Mouse (Mus musculus) ZHBTc4 (cell line): Measurements from ENCODE around the gene Msmp.
A peak's percentile ranks its signal among the peaks of the same experiment; 100 is the strongest.
"Not testable (repeated sequence)": the region's sequence is repeated elsewhere in the genome, so short reads cannot be mapped to it uniquely, and the experiment has no call there.

ENCODE experiments used
- DNase-seq: peaks from one replicate; pipeline ENCODE4 v3.0.0-alpha.2; 2011; ENCODE audit warnings: low read depth, low spot score

Msmp gene

DNA sequence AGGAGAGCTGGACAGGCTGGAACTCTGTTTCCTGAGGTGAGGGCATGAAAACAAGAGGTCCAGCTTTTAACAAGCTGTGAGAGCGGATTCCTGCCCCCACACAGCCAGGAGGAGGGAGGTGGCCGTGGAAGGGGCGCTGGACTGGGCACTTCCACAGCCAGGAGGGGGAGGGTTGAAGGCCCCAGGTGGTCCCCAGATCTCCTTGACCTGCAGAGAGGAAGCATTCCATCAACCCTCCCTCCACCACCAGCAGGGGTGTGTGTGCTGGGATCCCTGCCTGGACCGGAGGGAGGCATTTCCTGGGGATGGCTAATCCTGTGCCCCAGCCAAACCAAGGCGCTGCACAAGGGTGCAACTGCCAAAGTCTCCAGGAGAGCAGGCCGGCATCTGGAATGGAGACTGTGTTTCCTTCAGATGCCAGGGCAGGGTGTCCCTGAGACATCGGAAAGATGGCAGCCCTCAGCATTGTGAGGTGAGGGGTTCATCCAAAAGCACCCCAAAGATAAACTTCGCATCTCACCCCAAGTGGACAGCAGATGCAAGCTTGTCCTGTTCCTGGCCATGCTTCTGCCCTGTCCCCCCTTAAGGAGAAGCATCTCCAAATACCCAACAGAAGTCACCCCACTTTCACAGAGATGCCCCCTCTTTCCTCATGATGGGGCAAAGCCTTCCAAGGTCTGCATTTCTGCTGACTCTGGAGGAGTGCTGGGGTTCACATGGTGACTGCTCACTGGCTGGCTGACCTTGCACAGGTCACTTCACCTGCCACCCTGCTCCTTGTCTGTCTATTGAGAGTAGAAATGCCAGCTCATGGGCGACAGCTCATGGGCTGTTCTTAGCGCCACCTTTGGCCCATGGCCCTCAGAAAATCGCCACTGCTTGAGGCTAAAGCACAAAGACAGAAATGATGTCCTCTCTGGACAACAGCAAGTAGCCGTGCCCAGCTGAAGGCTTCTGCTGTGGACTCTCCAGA lies at the start of gene Msmp:
Msmp (minus strand) TSS at position 51 of the 973 bp plus-strand sequence.
- no peak for DNase-seq

DNA sequence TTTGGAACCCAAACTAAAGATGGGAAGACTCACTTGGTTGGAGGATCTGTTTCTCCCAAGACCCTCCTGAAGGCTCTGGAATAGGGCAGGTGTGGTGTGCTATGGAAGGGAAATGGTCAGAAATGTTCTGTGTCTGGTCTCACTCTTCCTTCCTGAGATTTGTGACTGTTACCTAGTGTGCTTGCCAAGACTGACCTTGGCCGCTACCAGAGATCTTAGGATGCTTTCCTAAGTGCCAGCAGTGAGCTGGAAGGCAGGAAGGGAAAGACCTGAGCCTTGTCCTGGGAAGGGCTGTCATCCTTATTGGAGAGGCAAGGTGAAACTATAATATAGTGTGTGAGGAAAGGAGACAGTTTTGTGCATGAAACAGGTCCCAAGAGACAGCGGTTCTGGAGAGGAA lies 49.4 kb upstream of the Msmp start:
- DNase-seq = no peak

DNA sequence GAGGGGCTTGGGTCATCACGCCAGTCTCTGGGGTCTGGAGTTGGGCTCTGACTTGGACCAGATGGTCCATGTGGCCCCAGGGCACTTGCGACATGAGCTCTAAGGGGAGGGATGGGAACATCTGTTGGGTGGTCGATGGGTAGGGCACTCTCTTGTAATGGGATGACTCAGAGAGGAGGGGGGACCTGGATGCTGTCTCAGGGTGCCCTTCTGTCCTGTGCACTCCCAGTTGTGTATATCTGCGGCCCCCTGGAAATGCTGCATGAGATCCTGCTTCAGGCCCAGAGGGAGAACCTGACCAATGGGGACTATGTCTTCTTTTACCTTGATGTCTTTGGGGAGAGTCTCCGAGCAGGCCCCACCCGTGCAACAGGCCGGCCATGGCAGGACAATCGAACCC lies 49.0 kb upstream of the Msmp start:
- no peak for DNase-seq

DNA sequence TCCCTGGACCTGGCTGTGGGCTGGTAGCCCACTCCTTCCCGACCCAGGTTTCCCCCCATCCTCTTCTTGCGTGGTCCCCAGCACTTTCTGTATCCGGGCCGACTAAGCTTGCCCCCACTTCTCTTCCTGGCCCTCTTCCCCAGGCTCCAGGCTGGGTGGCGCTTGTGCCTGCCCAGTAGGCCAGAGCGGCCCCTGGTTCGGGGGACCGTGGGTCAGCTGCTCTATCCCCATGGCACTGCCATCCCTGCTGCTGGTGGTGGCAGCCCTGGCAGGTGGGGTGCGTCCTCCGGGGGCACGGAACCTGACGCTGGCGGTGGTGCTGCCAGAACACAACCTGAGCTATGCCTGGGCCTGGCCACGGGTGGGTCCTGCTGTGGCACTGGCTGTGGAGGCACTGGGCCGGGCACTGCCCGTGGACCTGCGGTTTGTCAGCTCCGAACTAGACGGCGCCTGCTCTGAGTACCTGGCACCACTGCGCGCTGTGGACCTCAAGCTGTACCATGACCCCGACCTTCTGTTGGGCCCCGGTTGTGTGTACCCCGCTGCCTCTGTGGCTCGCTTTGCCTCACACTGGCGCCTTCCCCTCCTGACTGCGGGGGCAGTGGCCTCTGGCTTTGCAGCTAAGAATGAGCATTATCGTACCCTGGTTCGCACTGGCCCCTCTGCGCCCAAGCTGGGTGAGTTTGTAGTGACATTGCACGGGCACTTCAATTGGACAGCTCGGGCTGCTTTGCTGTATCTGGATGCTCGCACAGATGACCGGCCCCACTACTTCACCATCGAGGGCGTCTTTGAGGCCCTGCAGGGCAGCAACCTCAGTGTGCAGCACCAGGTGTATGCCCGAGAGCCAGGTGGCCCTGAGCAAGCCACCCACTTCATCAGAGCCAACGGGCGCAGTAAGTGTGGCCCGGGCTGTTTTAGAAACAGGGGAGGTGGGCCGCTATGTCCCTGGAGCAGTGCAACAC lies 47.9 kb upstream of the Msmp start:
- DNase-seq = peak; percentile 23

DNA sequence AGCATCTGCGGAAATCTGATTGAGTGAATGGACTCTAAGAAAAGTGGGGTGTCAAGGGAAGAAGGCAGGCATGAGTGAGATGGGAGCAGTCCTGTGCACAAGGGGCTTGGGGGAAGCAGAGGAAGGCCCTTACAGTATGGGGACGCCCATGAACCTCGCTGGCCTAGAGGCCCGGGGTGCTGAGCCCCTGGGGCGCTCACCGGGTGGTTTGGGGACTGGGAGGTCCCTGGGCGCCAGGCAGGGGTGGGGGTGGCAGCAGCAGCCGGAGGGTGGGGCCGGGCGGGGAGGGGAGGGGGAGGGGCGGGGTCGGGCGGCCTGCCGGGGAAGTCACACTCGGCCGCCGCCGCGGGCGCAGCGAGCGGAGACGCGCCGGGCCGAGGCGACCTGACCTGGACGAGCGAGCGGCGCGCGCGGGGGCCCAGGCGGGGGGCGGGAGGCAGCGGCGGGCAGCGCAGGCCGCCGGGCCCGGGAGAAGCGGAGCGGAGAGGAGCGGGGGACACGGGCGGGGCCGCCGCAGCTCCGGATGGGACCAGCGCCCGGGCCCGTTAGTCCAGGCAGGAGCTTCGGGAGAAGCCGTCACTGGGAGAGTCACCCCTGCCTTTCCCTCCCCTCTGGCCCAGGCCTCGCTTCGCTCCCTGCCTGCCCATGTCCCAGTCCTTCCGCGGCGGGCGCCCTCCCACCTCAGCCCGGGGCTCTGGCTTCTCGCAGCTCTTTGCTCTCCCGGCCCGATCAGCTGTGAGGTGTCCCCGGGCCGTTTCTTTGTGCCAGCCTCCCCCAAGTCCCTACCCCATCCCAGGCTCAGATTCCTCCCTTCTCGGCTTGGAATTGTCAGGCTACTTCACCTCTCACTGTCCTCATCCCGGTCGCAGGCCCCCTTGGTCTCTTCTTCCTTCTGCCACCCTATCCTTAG lies 47.0 kb upstream of the Msmp start, which contains the start of gene Npr2:
Npr2 (plus strand) TSS at position 890 of the 910 bp plus-strand sequence.
- DNase-seq = peak; percentile 60

DNA sequence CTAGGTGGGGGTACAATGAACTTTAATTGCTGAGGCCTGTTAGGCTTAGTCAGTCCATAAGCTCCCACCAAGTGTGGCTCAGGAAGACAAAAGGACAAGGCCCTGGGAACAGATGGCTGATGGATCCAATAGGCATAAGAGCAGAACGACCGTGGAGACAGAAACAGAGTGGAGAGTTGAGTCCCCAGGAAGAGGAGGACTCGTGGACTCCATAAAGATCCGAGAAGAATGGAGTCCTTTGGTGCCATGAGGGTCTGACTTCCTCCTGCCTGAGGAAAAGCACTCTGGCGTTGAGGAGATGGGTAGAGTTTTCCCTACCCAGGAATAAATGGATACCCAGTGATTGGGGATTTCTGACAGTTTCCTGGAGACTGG lies 46.4 kb upstream of the Msmp start:
- DNase-seq = no peak

DNA sequence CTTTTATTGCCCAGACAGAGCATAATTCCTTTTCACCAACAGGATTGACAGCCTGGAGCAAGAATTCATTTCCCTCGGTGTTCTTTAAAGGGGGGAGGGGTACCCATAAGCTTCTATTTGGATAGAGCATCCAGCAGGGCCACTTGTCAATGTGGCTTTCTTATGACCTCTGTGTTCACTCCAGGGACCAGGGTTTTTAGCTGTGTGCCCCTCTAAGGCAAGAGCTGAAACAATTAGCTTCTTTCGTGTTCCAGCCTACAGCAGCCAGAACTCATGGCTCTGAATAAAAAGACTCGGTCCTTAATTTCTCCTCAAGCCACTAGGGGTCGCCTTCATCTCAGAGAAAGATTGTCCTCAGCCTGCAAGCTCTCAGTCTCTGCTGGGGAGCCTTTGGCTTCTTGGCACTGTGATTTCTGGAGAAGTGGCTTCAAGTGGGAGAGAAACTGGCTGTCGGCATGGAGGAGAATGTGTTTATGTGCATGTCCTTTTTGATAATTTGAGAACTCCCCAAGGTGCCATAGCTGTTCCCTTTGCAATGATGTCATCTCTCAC lies 45.8 kb upstream of the Msmp start:
- DNase-seq = peak; percentile 88

GRCm38 (mm10) chr4:43629106-43629817 lies 45.0 kb upstream of the Msmp start:
- peak; percentile 64 for DNase-seq

GRCm38 (mm10) chr4:43620146-43620778 lies 36.0 kb upstream of the Msmp start:
- no peak for DNase-seq

DNA sequence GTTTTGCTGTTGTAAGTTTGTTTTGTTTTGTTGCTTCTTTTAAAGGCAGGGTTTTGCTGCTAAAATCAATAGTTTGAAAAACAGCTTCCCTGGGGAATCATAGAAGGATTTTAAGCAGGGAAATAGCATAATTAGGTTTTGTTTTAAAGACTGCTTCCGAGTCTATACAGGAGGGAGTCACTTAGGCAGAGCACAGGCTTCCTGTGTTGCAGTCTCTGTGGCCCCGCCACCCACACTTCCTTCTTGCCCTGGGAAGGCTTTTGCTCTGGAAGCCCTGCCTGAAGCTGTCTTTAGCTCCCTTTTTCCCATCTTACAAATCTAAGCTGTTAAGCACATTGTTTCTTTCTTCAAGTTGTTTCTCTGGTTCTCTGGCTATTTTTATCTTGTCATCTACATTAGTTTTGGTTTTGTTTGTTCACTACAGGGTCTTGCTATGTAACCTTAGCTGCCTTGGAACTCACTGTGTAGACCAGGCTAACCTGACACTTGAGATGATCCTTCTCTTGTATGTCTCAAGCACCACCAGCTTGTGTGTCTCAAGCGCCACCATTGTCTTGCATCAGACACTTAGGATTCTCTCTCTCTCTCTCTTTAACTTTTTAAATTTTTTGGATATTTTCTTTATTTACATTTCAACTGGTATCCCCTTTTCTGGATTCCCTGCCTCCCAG lies 28.9 kb upstream of the Msmp start:
- DNase-seq = no peak

GRCm38 (mm10) chr4:43612534-43612933 lies 28.2 kb upstream of the Msmp start:
- no peak for DNase-seq

DNA sequence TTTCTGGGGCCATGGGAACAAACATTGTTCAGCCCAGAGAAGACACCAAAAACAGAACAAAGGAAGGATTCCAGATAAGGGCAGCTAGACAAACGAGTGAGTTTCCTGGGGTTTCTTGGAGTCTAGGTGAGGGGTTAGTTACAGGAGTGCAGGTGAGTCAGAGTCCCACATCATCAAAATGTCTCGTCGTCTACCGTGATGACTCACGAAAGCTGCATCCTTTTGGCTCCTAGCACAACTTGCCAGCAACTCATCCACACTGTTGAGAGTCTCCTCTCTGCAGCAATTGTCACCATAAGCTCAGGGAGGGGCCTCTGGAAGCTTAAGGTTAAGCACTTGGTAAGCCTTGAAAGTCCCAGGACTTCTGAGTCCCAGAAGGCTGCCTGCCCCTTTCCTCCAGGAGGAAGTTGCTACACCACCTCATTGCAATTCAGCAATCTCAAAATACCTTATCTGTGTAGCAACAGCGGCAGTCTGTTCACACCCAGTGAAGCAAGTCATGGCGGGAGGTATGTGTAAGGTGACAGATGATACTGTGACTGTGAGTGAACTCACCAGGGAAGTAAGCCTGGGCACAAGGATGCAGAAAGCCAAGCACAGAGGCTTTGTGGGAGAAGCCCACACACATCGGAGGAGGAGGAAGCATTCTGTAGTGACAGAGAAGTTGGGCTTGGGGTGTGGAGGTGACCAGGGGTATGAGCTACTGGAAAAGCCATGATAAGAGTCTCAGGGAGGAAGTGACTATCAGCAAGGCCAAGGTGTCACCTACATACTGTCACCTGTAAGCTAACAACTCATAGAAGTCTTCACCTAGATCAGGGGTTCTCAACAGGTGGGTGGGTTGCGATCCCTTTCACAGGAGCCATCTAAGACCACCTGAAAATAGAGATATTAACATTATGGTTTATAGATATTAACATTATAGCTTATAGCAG lies 20.7 kb upstream of the Msmp start:
- no peak for DNase-seq

DNA sequence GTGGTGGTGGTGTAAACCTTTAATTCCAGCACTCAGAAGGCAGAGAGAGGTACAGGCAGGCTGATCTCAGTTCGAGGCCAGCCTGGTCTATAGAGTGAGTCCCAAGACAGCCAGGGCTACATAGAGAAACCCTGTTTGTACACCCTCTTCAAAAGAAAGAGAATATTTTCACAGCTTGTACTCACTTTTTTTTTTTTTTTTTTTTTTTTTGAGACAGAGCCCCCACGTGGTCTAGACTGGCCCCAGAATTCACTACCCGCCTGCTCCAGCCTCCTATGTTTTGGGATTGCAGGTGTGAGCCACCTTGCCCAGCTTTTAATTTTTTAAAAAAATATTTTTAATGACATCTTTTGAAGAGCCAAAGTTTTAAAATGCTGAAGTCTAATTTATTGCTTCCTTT lies 19.8 kb upstream of the Msmp start:
- no peak for DNase-seq

DNA sequence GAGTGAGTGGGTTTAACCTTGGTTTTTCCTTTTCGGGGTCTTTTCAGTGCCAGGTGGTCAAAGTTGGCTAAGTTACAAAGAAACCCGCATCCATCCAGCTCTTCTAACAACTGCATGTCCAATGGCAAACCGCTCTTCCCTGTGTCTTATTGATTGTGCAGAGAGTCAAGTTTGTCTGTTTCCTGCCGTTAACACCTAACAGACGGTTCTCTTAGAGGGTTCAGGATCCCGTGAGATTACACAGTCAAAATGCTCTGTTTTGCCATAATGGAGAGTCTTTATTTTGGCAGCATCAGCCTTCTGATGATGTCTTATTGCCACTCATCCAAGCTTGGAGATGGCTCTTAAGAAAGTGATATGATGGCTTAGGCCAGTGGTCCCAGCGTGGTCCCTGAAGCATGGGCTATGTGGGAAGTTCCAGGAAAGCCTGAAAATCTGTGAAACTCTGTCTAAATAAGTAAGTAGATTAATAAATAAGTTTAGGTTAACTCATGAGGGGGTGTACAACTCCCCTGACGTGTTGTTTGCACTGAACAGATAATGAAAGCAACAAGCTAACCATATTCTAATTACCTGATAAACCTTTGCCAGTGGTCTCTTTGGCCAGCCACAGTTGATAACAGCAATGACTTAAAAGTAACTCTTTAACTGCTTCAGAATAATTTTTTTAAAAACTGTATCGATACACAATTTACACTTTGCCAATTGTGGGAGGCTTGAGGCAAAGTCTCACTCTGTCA lies 16.1 kb upstream of the Msmp start:
- DNase-seq = no peak

DNA sequence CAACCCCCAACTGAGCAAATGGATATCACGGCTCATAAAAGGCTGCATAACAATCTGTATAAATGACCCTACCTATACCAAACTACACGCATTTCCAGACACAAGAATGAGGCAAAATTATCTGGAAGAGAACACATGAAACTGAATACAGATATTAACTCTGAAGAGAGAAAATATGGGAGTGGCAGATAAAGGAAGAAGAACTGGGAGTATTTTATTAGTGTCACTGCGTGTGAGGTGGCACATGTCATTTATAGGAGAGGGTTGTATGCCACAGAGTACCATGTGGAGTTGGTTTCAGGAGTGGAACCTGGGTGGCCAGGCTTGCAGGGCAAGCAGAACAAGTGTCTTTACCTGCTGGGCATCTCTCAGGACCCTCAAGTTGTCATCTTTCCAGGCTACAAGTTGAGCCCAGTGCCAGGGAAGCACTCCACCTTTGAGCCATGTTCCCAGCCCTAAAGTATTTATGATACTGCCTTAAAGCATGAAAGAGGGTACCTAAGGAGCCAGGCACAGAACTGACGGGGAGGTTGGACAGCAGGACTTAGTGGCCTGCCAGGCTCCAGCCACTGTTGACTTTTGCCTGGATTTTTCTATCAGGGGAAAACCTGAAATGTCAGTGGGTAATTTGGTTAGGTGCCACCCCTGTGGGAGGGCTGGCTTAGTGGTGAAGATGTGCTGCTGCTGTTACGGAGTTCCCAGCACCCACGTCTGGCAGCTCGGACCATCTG lies 14.5 kb upstream of the Msmp start:
- no peak for DNase-seq

DNA sequence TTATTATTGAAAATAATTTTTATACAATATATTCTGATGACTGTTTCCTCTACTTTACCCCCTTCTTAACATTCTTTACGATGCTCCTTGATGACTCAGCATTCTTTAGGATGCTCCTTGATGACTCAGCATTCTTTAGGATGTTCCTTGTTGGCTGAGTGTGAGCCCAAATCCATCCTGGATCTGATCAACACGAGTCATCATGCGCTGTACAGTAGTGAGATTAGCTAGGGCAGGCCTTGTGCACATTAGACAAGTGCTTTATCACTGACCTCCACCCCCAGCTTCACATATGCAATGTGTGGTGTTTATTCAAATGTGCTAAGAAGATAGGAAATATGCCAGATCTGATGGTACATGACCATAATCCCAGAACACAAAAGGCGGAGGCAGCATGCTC lies 13.9 kb upstream of the Msmp start:
- no peak for DNase-seq

- not testable (repeated sequence) for DNase-seq
Measured at GRCm38 (mm10) chr4:43596597-43596996, 12.3 kb upstream of the Msmp start.
